ENCODE assay signal across 8 mouse cellular contexts in genomic region chr3:146564268-146565064, GRCm38 (mm10). TPM values are rescaled to one million over a fixed set of nuclear protein-coding genes. Genes with fewer than 3 reads are reported as not detected.
DNase-seq lines count a peak whose midpoint lies in the region; ATAC-seq lines count a peak whose summit lies in the region.
"Had no signal": no experiment of that assay in that cellular context is flagged by ENCODE, and none has a peak within 500 bp of the region (broad histone marks: within the 10 kb centered on the region; RNA-seq: fewer than 3 reads in every experiment).

No protein-coding gene starts in this region.

- H3K4me3 ChIP-seq in forebrain, embryonic 16.5 days (replicated peaks; ENCODE audit: low read length) = no peak overlapping the region
- no peak overlapping the region for H3K4me3 ChIP-seq in hindbrain, embryonic 10.5 days
- no peak overlapping the region for H3K4me3 ChIP-seq in midbrain, embryonic 10.5 days

- peak; percentile 66 for DNase-seq in Muller cell, postnatal 12 days (ENCODE audit: inconsistent ontology term)
- peak; percentile 57 for DNase-seq in c-Kit-positive CD71-positive TER-119-negative erythroid progenitor cells, embryonic 14.5 days (ENCODE audit: low read depth)
- peak; percentile 76 for DNase-seq in hindbrain, embryonic 10.5 days (ENCODE audit: low spot score)
- DNase-seq in left cerebral cortex, adult 11 months (ENCODE audit: low spot score) = peak; percentile 68
- DNase-seq in midbrain, embryonic 10.5 days (ENCODE audit: low spot score) = peak; percentile 76
- DNase-seq in spleen, adult 12 weeks (ENCODE audit: low spot score) = peak; percentile 41

- H3K27me3 ChIP-seq in forebrain, embryonic 16.5 days (replicated peaks; ENCODE audit: control insufficient read depth, insufficient read depth, low read length) = no peaks in the 10 kb centered on the region
- no peaks in the 10 kb centered on the region for H3K27me3 ChIP-seq in hindbrain, embryonic 10.5 days (ENCODE audit: insufficient read depth, poor library complexity, severe bottlenecking)
- H3K27me3 ChIP-seq in midbrain, embryonic 10.5 days (ENCODE audit: low read depth, poor library complexity, severe bottlenecking) = no peaks in the 10 kb centered on the region

- H3K9ac ChIP-seq in forebrain, embryonic 16.5 days (replicated peaks; ENCODE audit: low read depth, low read length) = peak overlapping the region; percentile 25; the same call in 1 of the 2 replicates

- no peaks in the 10 kb centered on the region for H3K36me3 ChIP-seq in forebrain, embryonic 16.5 days (ENCODE audit: control insufficient read depth, insufficient read depth)
- no peaks in the 10 kb centered on the region for H3K36me3 ChIP-seq in hindbrain, embryonic 10.5 days
- H3K36me3 ChIP-seq in midbrain, embryonic 10.5 days = no peaks in the 10 kb centered on the region

- no peaks in the 10 kb centered on the region for H3K9me3 ChIP-seq in forebrain, embryonic 16.5 days (ENCODE audit: control insufficient read depth, low read length)
- no peaks in the 10 kb centered on the region for H3K9me3 ChIP-seq in hindbrain, embryonic 10.5 days
- no peaks in the 10 kb centered on the region for H3K9me3 ChIP-seq in midbrain, embryonic 10.5 days (replicated peaks)

- peaks cover 7% of the 10 kb centered on the region for H3K4me1 ChIP-seq in forebrain, embryonic 16.5 days (replicated peaks; ENCODE audit: control insufficient read depth, insufficient read depth, low read length)
- H3K4me1 ChIP-seq in hindbrain, embryonic 10.5 days (replicated peaks) = peaks cover 6% of the 10 kb centered on the region; the same call in 1 of the 2 replicates
- peaks cover 11% of the 10 kb centered on the region for H3K4me1 ChIP-seq in midbrain, embryonic 10.5 days

- 24% methylated on average over 14 of the region's 14 CpGs for WGBS in forebrain, embryonic 16.5 days
- 34% methylated on average over 14 of the region's 14 CpGs for WGBS in hindbrain, embryonic 10.5 days
- 34% methylated on average over 14 of the region's 14 CpGs for WGBS in midbrain, embryonic 10.5 days

- ATAC-seq in forebrain, embryonic 16.5 days = peak; percentile 31

- H3K4me2 ChIP-seq in forebrain, embryonic 16.5 days (ENCODE audit: low read length) = peak overlapping the region; percentile 9; the same call in 1 of the 2 replicates

- H3K27ac ChIP-seq in forebrain, embryonic 16.5 days (ENCODE audit: low read length) = no peak overlapping the region; the same call in 1 of the 2 replicates
- peak overlapping the region; percentile 70 for H3K27ac ChIP-seq in hindbrain, embryonic 10.5 days
- H3K27ac ChIP-seq in midbrain, embryonic 10.5 days (replicated peaks) = peak overlapping the region; percentile 55; the same call in 1 of the 2 replicates

RNA-seq across cellular contexts. Expression of gene Uox, which starts 5.8 kb away (rescaled TPM):
- not detected in 2 replicates for polyA plus RNA-seq in forebrain, embryonic 16.5 days (2015; fragmentation: Nextera tagmentation; extraction: Ambion mirVana)
- polyA plus RNA-seq in hindbrain, embryonic 10.5 days (2016; fragmentation: Nextera tagmentation; extraction: Ambion mirVana) = not detected in 2 replicates
- polyA plus RNA-seq in midbrain, embryonic 10.5 days (2016; fragmentation: Nextera tagmentation; extraction: Ambion mirVana) = not detected in 2 replicates
- polyA plus RNA-seq: neural tube, embryonic 14.5 days had no signal

RNA-seq across cellular contexts. Expression of gene Rpf1, which starts 43.2 kb away (rescaled TPM):
- polyA plus RNA-seq in forebrain, embryonic 16.5 days (2015; fragmentation: Nextera tagmentation; extraction: Ambion mirVana) = 47.0 and 58.0 TPM in 2 replicates
- polyA plus RNA-seq in hindbrain, embryonic 10.5 days (2016; fragmentation: Nextera tagmentation; extraction: Ambion mirVana) = 63.4 and 65.1 TPM in 2 replicates
- polyA plus RNA-seq in midbrain, embryonic 10.5 days (2016; fragmentation: Nextera tagmentation; extraction: Ambion mirVana) = 66.4 and 72.7 TPM in 2 replicates

RNA-seq across cellular contexts. Expression of gene Dnase2b, which starts 50.9 kb away (rescaled TPM):
- not detected in 2 replicates for polyA plus RNA-seq in forebrain, embryonic 16.5 days (2015; fragmentation: Nextera tagmentation; extraction: Ambion mirVana)
- polyA plus RNA-seq in hindbrain, embryonic 10.5 days (2016; fragmentation: Nextera tagmentation; extraction: Ambion mirVana) = not detected in 2 replicates
- polyA plus RNA-seq in midbrain, embryonic 10.5 days (2016; fragmentation: Nextera tagmentation; extraction: Ambion mirVana) = not detected in 2 replicates
- polyA plus RNA-seq: neural tube, embryonic 14.5 days had no signal
